Mouse (Mus musculus): ENCODE results near the gene Kcnh7. TPM values are rescaled to one million over a fixed set of nuclear protein-coding genes. Genes with fewer than 3 reads are reported as not detected.

Gene Kcnh7
- total RNA-seq, 2 experiments from 2014 or later: 67.3 to 73.9 TPM

- intact Hi-C loops (cut with DNase I): no loop called here
- no peak for DNase-seq (ENCODE audit: extremely low spot score in 1 of 2, low spot score in 2 of 2)
Measured at GRCm38 (mm10) chr2:62662560-62662959, 521.5 kb downstream of the Kcnh7 start.

GRCm38 (mm10) chr2:62660565-62660964 is 523.5 kb downstream of the Kcnh7 start:
- no peak for DNase-seq (ENCODE audit: extremely low spot score in 1 of 2, low spot score in 2 of 2)
- intact Hi-C loops (cut with DNase I): no loop called here

GRCm38 (mm10) chr2:62656072-62656471 is 528.0 kb downstream of the Kcnh7 start:
- intact Hi-C loops (cut with DNase I): no loop called here
- no peak for DNase-seq (ENCODE audit: extremely low spot score in 1 of 2, low spot score in 2 of 2)

GRCm38 (mm10) chr2:62654519-62655338 is 529.4 kb downstream of the Kcnh7 start:
- intact Hi-C loops (cut with DNase I): no loop called here
- DNase-seq (ENCODE audit: extremely low spot score in 1 of 2, low spot score in 2 of 2): peak; percentile 68 to 78

GRCm38 (mm10) chr2:62652466-62652865 is 531.6 kb downstream of the Kcnh7 start:
- intact Hi-C loops (cut with DNase I): no loop called here

GRCm38 (mm10) chr2:62651890-62652289 is 532.2 kb downstream of the Kcnh7 start:
- intact Hi-C loops (cut with DNase I): no loop called here

More at GRCm38 (mm10) chr2:62652466-62652865, 531.6 kb downstream of the Kcnh7 start:
- DNase-seq (ENCODE audit: extremely low spot score in 1 of 2, low spot score in 2 of 2): no peak

GRCm38 (mm10) chr2:62646671-62647289 is 537.3 kb downstream of the Kcnh7 start:
- DNase-seq (ENCODE audit: extremely low spot score in 1 of 2, low spot score in 2 of 2): no peak
- intact Hi-C loops (cut with DNase I): loop anchor here (5.0 kb wide), 1 partner anchor 806 kb away; no protein-coding TSS in a partner anchor

More at GRCm38 (mm10) chr2:62651890-62652289, 532.2 kb downstream of the Kcnh7 start:
- DNase-seq (ENCODE audit: extremely low spot score in 1 of 2, low spot score in 2 of 2): no peak

- intact Hi-C loops (cut with DNase I): loop anchor here (5.0 kb wide), 1 partner anchor 806 kb away; no protein-coding TSS in a partner anchor
- DNase-seq (ENCODE audit: extremely low spot score in 1 of 2, low spot score in 2 of 2): peak in 1 of 2 experiments; percentile 62
Measured at GRCm38 (mm10) chr2:62646014-62646645, 538.0 kb downstream of the Kcnh7 start, which contains the start of gene Ifih1. Gene Ifih1 (minus strand): TSS chr2:62646255.

- intact Hi-C loops (cut with DNase I): loop anchor here (5.0 kb wide), 1 partner anchor 807 kb away; no protein-coding TSS in a partner anchor
- no peak for DNase-seq (ENCODE audit: extremely low spot score in 1 of 2, low spot score in 2 of 2)
Measured at GRCm38 (mm10) chr2:62645475-62645874, 538.6 kb downstream of the Kcnh7 start.

GRCm38 (mm10) chr2:62644891-62645290 is 539.2 kb downstream of the Kcnh7 start:
- DNase-seq (ENCODE audit: extremely low spot score in 1 of 2, low spot score in 2 of 2): no peak
- intact Hi-C loops (cut with DNase I): loop anchor here (5.0 kb wide), 1 partner anchor 807 kb away; no protein-coding TSS in a partner anchor
